Mouse (Mus musculus) CH12.LX (cell line): ENCODE measurements around the gene Itga4. TPM values are rescaled to one million over a fixed set of nuclear protein-coding genes. Genes with fewer than 3 reads are reported as not detected.
A peak's percentile ranks its signal among the peaks of the same experiment; 100 is the strongest.

Source experiments
- DNase-seq: peaks from one replicate; pipeline ENCODE4 v3.0.0-alpha.2; 2013; ENCODE audit errors: extremely low read depth
- H3K27ac ChIP-seq: 2 replicates; pipeline ENCODE4 v1.5.1; 2012; ENCODE audit warnings: low read depth, mild to moderate bottlenecking, control low read depth, moderate library complexity; ENCODE audit not compliant: insufficient read depth
- H3K27me3 ChIP-seq: replicated peaks from 2 replicates; pipeline ENCODE3; 2012; ENCODE audit warnings: inconsistent platforms
- H3K36me3 ChIP-seq, 2 experiments: replicated peaks in 1 of 2; 2 replicates each; pipeline versions ENCODE3 to v1.6.1; 2012; ENCODE audit warnings: inconsistent platforms in 1 of 2, low read length in 1 of 2, mild to moderate bottlenecking in 1 of 2, mixed read lengths in 1 of 2, moderate library complexity in 1 of 2; ENCODE audit not compliant: control insufficient read depth in 1 of 2, insufficient read depth in 1 of 2
- H3K4me1 ChIP-seq, 2 experiments: 2 replicates each; pipeline ENCODE4 v1.6.1; 2012; ENCODE audit warnings: inconsistent platforms in 1 of 2, moderate library complexity in 1 of 2; ENCODE audit not compliant: insufficient read depth in 2 of 2, control insufficient read depth in 1 of 2
- H3K4me2 ChIP-seq: 2 replicates; pipeline ENCODE4 v1.6.1; 2012; ENCODE audit warnings: low read depth, mild to moderate bottlenecking, control low read depth; ENCODE audit not compliant: poor library complexity, insufficient read depth, severe bottlenecking
- H3K4me3 ChIP-seq, 3 experiments: fragments of 150-350 bp in 1 of 3; sonication (generic) in 1 of 3; replicated peaks in 1 of 3; 2 replicates each; pipeline versions ENCODE3 to v1.5.1; 2011 to 2012; ENCODE audit warnings: low read depth in 2 of 3, low read length in 2 of 3, mild to moderate bottlenecking in 2 of 3, moderate library complexity in 2 of 3, control low read depth in 1 of 3, improper control_type of control experiment in 1 of 3, inconsistent platforms in 1 of 3, mixed read lengths in 1 of 3; ENCODE audit not compliant: poor library complexity in 1 of 3
- H3K79me2 ChIP-seq: replicated peaks from 2 replicates; pipeline ENCODE4 v1.6.1; 2012; ENCODE audit warnings: mild to moderate bottlenecking, moderate library complexity; ENCODE audit not compliant: control insufficient read depth, poor library complexity, insufficient read depth, severe bottlenecking; ENCODE audit errors: extremely low read depth
- H3K9ac ChIP-seq: 2 replicates; pipeline ENCODE4 v1.6.1; 2012; ENCODE audit warnings: low read depth, mild to moderate bottlenecking, control low read depth, moderate library complexity; ENCODE audit not compliant: insufficient read depth
- H3K9me3 ChIP-seq: replicated peaks from 2 replicates; pipeline ENCODE3; 2012; ENCODE audit warnings: low read length, inconsistent platforms, mixed read lengths
- BHLHE40 ChIP-seq: IDR thresholded peaks from 2 replicates; pipeline ENCODE4 v1.6.1; 2011; ENCODE audit warnings: mild to moderate bottlenecking, low read depth, low read length, improper control_type of control experiment
- CHD1 ChIP-seq: IDR thresholded peaks from 2 replicates; pipeline ENCODE4 v1.6.1; 2012; ENCODE audit warnings: low read depth, low read length, improper control_type of control experiment, inconsistent platforms
- CHD2 ChIP-seq: IDR thresholded peaks from 2 replicates; pipeline ENCODE4 v1.6.1; 2011; ENCODE audit warnings: low read length, improper control_type of control experiment
- CTCF ChIP-seq, 2 experiments: IDR thresholded peaks in 1 of 2; conservative IDR thresholded peaks in 1 of 2; 2 replicates each; pipeline ENCODE4 v1.5.1; 2011 to 2012; ENCODE audit warnings: low read depth in 2 of 2, low read length in 2 of 2, improper control_type of control experiment in 1 of 2, inconsistent platforms in 1 of 2, mild to moderate bottlenecking in 1 of 2, moderate library complexity in 1 of 2
- ELF1 ChIP-seq: IDR thresholded peaks from 2 replicates; pipeline ENCODE4 v1.6.1; 2014; ENCODE audit warnings: low read depth, mild to moderate bottlenecking, inconsistent platforms, low read length, improper control_type of control experiment
- EP300 ChIP-seq: IDR thresholded peaks from 2 replicates; pipeline ENCODE4 v1.6.1; 2011; ENCODE audit warnings: low read length, improper control_type of control experiment
- ETS1 ChIP-seq: conservative IDR thresholded peaks from 2 replicates; pipeline ENCODE4 v1.6.1; 2012; ENCODE audit warnings: low read depth, mild to moderate bottlenecking, inconsistent platforms, low read length, improper control_type of control experiment, moderate library complexity
- GABPA ChIP-seq: IDR thresholded peaks from 2 replicates; pipeline ENCODE4 v1.6.1; 2012; ENCODE audit warnings: low read depth, low read length, improper control_type of control experiment, inconsistent platforms; ENCODE audit not compliant: insufficient replicate concordance
- HCFC1 ChIP-seq: IDR thresholded peaks from 2 replicates; pipeline ENCODE4 v1.6.1; 2012; ENCODE audit warnings: low read depth, mild to moderate bottlenecking, inconsistent platforms, low read length, improper control_type of control experiment
- IRF4 ChIP-seq: IDR thresholded peaks from 2 replicates; pipeline ENCODE4 v1.6.1; 2014; ENCODE audit warnings: low read depth, mild to moderate bottlenecking, inconsistent platforms, low read length, improper control_type of control experiment
- JUND ChIP-seq: conservative IDR thresholded peaks from 2 replicates; pipeline ENCODE4 v1.6.1; 2011; ENCODE audit warnings: low read depth, low read length, improper control_type of control experiment
- KAT2A ChIP-seq: IDR thresholded peaks from 2 replicates; pipeline ENCODE4 v1.6.1; 2012; ENCODE audit warnings: low read length, improper control_type of control experiment, inconsistent platforms; ENCODE audit not compliant: insufficient replicate concordance
- MAFK ChIP-seq: IDR thresholded peaks from 2 replicates; pipeline ENCODE4 v1.6.1; 2011; ENCODE audit warnings: low read length, improper control_type of control experiment; ENCODE audit not compliant: insufficient replicate concordance
- MAX ChIP-seq: IDR thresholded peaks from 2 replicates; pipeline ENCODE4 v1.6.1; 2011; ENCODE audit warnings: low read length, improper control_type of control experiment
- MAZ ChIP-seq: IDR thresholded peaks from 2 replicates; pipeline ENCODE4 v1.6.1; 2012; ENCODE audit warnings: low read depth, mild to moderate bottlenecking, inconsistent platforms, low read length, improper control_type of control experiment, moderate library complexity
- MEF2A ChIP-seq: IDR thresholded peaks from 2 replicates; pipeline ENCODE4 v1.6.1; 2014; ENCODE audit warnings: low read depth, mild to moderate bottlenecking, inconsistent platforms, low read length, improper control_type of control experiment, borderline replicate concordance
- MXI1 ChIP-seq: IDR thresholded peaks from 2 replicates; pipeline ENCODE4 v1.6.1; 2011; ENCODE audit warnings: mild to moderate bottlenecking, low read depth, low read length, improper control_type of control experiment
- MYC ChIP-seq: IDR thresholded peaks from 2 replicates; pipeline ENCODE4 v1.6.1; 2011; ENCODE audit warnings: low read depth, mild to moderate bottlenecking, improper control_type of control experiment, low read length
- NELFE ChIP-seq: IDR thresholded peaks from 2 replicates; pipeline ENCODE4 v1.6.1; 2011; ENCODE audit warnings: low read depth, low read length, improper control_type of control experiment
- NRF1 ChIP-seq: IDR thresholded peaks from 2 replicates; pipeline ENCODE4 v1.6.1; 2014; ENCODE audit warnings: low read depth, mild to moderate bottlenecking, inconsistent platforms, low read length, improper control_type of control experiment, moderate library complexity
- PAX5 ChIP-seq: IDR thresholded peaks from 2 replicates; pipeline ENCODE4 v1.6.1; 2012; ENCODE audit warnings: low read length, inconsistent platforms, mixed read lengths
- POLR2A ChIP-seq: IDR thresholded peaks from 2 replicates; pipeline ENCODE4 v1.6.1; 2011; ENCODE audit warnings: low read depth, mild to moderate bottlenecking, improper control_type of control experiment, low read length
- POLR2AphosphoS2 ChIP-seq: IDR thresholded peaks from 2 replicates; pipeline ENCODE4 v1.6.1; 2011; ENCODE audit warnings: low read depth, low read length, improper control_type of control experiment
- RCOR1 ChIP-seq: conservative IDR thresholded peaks from 2 replicates; pipeline ENCODE4 v1.6.1; 2012; ENCODE audit warnings: low read depth, mild to moderate bottlenecking, inconsistent platforms, low read length, improper control_type of control experiment
- SIN3A ChIP-seq: IDR thresholded peaks from 2 replicates; pipeline ENCODE4 v1.6.1; 2012; ENCODE audit warnings: low read length, improper control_type of control experiment, inconsistent platforms
- TBP ChIP-seq: conservative IDR thresholded peaks from 2 replicates; pipeline ENCODE4 v1.6.1; 2011; ENCODE audit warnings: low read depth, low read length, improper control_type of control experiment
- TCF12 ChIP-seq: IDR thresholded peaks from 2 replicates; pipeline ENCODE4 v1.6.1; 2014; ENCODE audit warnings: low read depth, mild to moderate bottlenecking, inconsistent platforms, low read length, improper control_type of control experiment
- UBTF ChIP-seq: IDR thresholded peaks from 2 replicates; pipeline ENCODE4 v1.6.1; 2012; ENCODE audit warnings: low read depth, mild to moderate bottlenecking, inconsistent platforms, low read length, improper control_type of control experiment, moderate library complexity
- USF1 ChIP-seq: IDR thresholded peaks from 2 replicates; pipeline ENCODE4 v1.6.1; 2014; ENCODE audit warnings: low read depth, mild to moderate bottlenecking, inconsistent platforms, low read length, improper control_type of control experiment
- USF2 ChIP-seq: conservative IDR thresholded peaks from 2 replicates; pipeline ENCODE4 v1.6.1; 2011; ENCODE audit warnings: low read depth, low read length, improper control_type of control experiment
- ZKSCAN1 ChIP-seq: IDR thresholded peaks from 2 replicates; pipeline ENCODE4 v1.6.1; 2012; ENCODE audit warnings: low read depth, inconsistent platforms, low read length, improper control_type of control experiment, borderline replicate concordance
- ZMIZ1 ChIP-seq: IDR thresholded peaks from 2 replicates; pipeline ENCODE4 v1.6.1; 2012; ENCODE audit warnings: low read depth, mild to moderate bottlenecking, inconsistent platforms, low read length, improper control_type of control experiment
- ZNF384 ChIP-seq: IDR thresholded peaks from 2 replicates; pipeline ENCODE4 v1.6.1; 2012; ENCODE audit warnings: low read depth, low read length, improper control_type of control experiment, inconsistent platforms
- dilution Hi-C: fragments of 300-500 bp; cut with MboI; formaldehyde crosslinking; loops from 2 replicates; pipeline ENCODE4 v1.14.3; 2020; ENCODE audit warnings: low sequenced_read_pairs; ENCODE audit not compliant: extremely low pct_unique_long_range_greater_than_20kb, extremely low pct_ligation_motif_present
- in situ Hi-C: fragments of 300-500 bp; cut with MboI; formaldehyde crosslinking; loops from 3 replicates; pipeline ENCODE4 v1.14.3; 2019; ENCODE audit warnings: low sequenced_read_pairs, low pct_ligation_motif_present, low pct_unique_long_range_greater_than_20kb, mixed read lengths
- polyA plus RNA-seq: library from polyadenylated mRNA; unstranded; fragments of >175 nt; gene quantifications from 2 replicates; pipeline ENCODE4 v1.2.1, GENCODE M21; 2012; ENCODE audit warnings: low read depth; ENCODE audit not compliant: insufficient read length
- total RNA-seq, 2 experiments: library from RNA; depleted of rRNA; stranded (reverse); fragments of 300-350 nt in 1 of 2; fragments of >200 nt in 1 of 2; gene quantifications; 2 replicates each; pipeline ENCODE4 v1.2.3; 2012 to 2014

The Itga4 gene
- total and polyA plus RNA-seq, 3 experiments = 51.2 to 79.3 (median 54.3) TPM

GRCm38 (mm10) chr2:79266480-79266879 is 11.3 kb downstream of the Itga4 start:
- H3K79me2 ChIP-seq = peaks cover 88% of the 10 kb centered on the region
- TF ChIP-seq SIN3A = no peak
- peak; percentile 67; the same call in 1 of the 2 replicates for TF ChIP-seq MYC
- TF ChIP-seq IRF4 = peak; percentile 57; the same call in 1 of the 2 replicates
- no peak for TF ChIP-seq KAT2A
- no peak for TF ChIP-seq RCOR1
- TF ChIP-seq POLR2A = peak; percentile 44; the same call in 1 of the 2 replicates
- no peak for TF ChIP-seq POLR2AphosphoS2
- no peak for TF ChIP-seq CHD2
- TF ChIP-seq GABPA = no peak
- TF ChIP-seq ZKSCAN1 = no peak
- TF ChIP-seq JUND = no peak
- TF ChIP-seq CTCF (conservative IDR thresholded peaks at IDR 0.05 in 1 of 2, IDR thresholded peaks at IDR 0.05 in 1 of 2; ENCODE audit: low read depth in 2 of 2, low read length in 2 of 2) = no peak
- peak; percentile 75 for TF ChIP-seq BHLHE40
- TF ChIP-seq EP300 = peak; percentile 43; the same call in 1 of the 2 replicates
- TF ChIP-seq NELFE = no peak
- 0 out of 2 replicates have a peak, but pooled peaks have one; percentile 44 for TF ChIP-seq TBP
- TF ChIP-seq PAX5 = no peak
- peak; percentile 57; the same call in 1 of the 2 replicates for TF ChIP-seq TCF12
- no peak for TF ChIP-seq NRF1
- TF ChIP-seq MAZ = peak; percentile 47; the same call in 1 of the 2 replicates
- TF ChIP-seq CHD1 = no peak
- TF ChIP-seq ZMIZ1 = peak; percentile 45; the same call in 1 of the 2 replicates
- TF ChIP-seq USF1 = no peak
- peak; percentile 78 for TF ChIP-seq MAX
- TF ChIP-seq HCFC1 = no peak
- peak; percentile 74 for TF ChIP-seq ETS1
- TF ChIP-seq MAFK = no peak
- 0 out of 2 replicates have a peak, but pooled peaks have one; percentile 15 for TF ChIP-seq ELF1
- TF ChIP-seq UBTF = no peak
- no peak for TF ChIP-seq USF2
- TF ChIP-seq ZNF384 = peak; percentile 65
- TF ChIP-seq MXI1 = peak; percentile 86; the same call in 1 of the 2 replicates
- TF ChIP-seq MEF2A = 0 out of 2 replicates have a peak, but pooled peaks have one; percentile 51
- TF ChIP-seq, all 38 proteins: peak for 15
- H3K9me3 ChIP-seq = no peaks in the 10 kb centered on the region
- dilution Hi-C loops = no loop called here
- peaks cover 22 to 65% of the 10 kb centered on the region in 2 experiments for H3K36me3 ChIP-seq
- no peaks in the 10 kb centered on the region for H3K27me3 ChIP-seq
- H3K4me3 ChIP-seq = no peak overlapping the region
- in situ Hi-C loops = no loop called here
- H3K9ac ChIP-seq = no peak overlapping the region
- H3K4me2 ChIP-seq = peak overlapping the region; percentile 23
- H3K4me1 ChIP-seq = peaks cover 15 to 89% of the 10 kb centered on the region in 2 experiments
- H3K27ac ChIP-seq = peak overlapping the region; percentile 70
- peak; percentile 45 for DNase-seq
